Mouse (Mus musculus) frontal cortex, postnatal 10 days (tissue): ENCODE data around the gene Fbxl8.
"Not testable (repeated sequence)": the region's sequence is repeated elsewhere in the genome, so short reads cannot be mapped to it uniquely, and the experiment has no call there.

Experiments
- DNase-seq, 2 experiments: peaks; one replicate each; pipeline ENCODE4 v3.0.0; 2022; ENCODE audit warnings: low spot score in 2 of 2, mixed read lengths in 1 of 2

Gene Fbxl8

GRCm38 (mm10) chr8:105264024-105264982 is at the start of gene Fbxl8, which contains the start of gene Tradd:
Gene Fbxl8 (plus strand): TSS chr8:105264648.
Gene Tradd (minus strand): TSS chr8:105264609.
- DNase-seq, result peak in 1 of 2 experiments; percentile 43

GRCm38 (mm10) chr8:105217926-105218522 is 46.4 kb upstream of the Fbxl8 start:
- DNase-seq, result no peak

GRCm38 (mm10) chr8:105223850-105224249 is 40.6 kb upstream of the Fbxl8 start:
- DNase-seq, result no peak

- DNase-seq, result peak; percentile 85 to 93
Observed at GRCm38 (mm10) chr8:105224413-105225271, 39.8 kb upstream of the Fbxl8 start, which contains the start of gene D230025D16Rik. Gene D230025D16Rik (plus strand): TSS chr8:105225145.

DNA sequence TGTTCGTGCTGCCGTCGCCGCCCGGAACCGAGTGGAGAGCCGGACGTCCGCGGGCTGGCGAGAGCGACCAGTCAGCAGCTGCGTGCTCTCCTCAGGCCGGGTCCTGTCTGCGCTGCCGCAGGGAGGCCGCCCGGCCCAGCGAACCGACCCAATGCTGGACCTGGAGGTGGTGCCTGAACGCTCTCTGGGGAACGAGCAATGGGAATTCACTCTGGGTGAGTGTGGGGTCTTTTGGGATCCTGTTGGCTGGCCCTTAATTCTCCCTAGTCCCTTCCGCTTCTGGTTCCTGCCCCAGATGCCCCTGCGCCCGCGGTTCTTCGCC is 39.2 kb upstream of the Fbxl8 start:
- DNase-seq, result no peak

DNA sequence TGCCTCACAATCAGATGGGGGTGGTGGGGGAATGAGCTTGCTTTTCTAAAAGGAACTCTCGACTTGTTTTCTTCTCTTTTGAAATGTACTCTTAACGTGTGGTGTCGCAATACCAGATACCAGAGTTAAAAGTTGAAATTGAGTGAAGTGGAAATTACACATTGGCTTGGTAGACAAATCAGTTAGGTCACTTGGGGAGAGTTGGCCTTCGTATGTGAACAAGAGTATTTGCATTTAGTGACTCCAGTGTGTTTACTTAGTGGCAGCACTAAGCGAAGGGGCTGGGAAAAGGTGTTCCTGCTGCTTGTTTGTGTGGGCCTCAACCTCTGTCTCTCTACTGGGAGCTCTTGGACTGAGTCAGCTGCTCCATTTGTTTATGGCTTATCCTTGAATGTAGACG is 38.5 kb upstream of the Fbxl8 start:
- DNase-seq, result no peak

DNA sequence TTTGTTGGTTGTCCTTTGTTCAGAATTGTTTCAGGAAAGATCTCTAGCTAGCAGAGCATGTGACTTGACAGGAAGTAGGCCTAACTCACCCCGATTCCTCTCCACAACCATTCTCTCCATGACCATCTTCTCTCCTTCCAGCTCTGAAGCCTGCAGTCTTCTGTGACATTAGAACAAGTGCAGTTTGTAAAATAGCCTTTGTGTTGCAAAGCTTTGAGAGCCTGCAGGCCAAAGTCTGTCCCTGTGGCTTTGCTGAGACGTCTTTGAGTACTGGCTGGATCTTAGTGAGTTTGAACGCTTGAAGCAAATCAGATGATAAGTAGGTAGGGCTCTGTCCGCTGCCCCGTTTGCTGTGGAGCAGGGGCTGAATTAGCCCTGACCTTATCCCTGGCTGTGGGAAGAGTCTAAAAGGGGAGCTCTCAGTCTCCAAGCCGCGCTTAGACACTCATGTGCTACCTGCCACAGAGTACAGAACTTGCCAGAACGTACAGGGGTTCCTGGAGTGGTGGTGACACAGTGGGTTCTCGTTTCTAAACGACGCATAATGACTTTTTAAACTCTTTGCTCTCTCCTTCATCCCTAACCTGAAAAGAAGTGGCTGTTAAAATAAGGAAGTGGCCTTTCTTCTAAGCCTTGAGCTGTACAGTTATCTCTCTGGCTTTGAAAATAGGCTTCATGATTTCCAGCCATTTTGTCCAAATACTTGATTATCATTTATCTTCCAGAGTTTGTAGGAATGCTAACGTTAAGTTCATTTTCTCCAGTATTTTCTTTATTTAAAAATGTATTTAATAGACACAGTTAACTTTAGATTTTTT is 32.7 kb upstream of the Fbxl8 start:
- DNase-seq, result no peak

DNA sequence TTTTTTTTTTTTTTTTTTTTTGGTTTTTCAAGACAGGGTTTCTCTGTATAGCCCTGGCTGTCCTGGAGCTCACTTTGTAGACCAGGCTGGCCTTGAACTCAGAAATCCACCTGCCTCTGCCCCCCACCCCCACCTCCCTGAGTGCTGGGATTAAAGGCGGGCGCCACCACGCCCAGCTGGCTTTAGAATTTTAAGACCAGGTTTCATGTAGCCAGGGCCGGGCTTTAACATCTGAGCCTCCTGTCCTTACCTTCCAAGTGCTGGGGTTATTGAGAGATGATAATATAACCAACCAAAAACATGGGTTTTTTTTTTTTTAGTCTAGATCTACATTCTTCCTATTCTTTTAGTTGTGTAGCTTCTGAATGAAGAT is 32.1 kb upstream of the Fbxl8 start:
- DNase-seq, result not testable (repeated sequence)

DNA sequence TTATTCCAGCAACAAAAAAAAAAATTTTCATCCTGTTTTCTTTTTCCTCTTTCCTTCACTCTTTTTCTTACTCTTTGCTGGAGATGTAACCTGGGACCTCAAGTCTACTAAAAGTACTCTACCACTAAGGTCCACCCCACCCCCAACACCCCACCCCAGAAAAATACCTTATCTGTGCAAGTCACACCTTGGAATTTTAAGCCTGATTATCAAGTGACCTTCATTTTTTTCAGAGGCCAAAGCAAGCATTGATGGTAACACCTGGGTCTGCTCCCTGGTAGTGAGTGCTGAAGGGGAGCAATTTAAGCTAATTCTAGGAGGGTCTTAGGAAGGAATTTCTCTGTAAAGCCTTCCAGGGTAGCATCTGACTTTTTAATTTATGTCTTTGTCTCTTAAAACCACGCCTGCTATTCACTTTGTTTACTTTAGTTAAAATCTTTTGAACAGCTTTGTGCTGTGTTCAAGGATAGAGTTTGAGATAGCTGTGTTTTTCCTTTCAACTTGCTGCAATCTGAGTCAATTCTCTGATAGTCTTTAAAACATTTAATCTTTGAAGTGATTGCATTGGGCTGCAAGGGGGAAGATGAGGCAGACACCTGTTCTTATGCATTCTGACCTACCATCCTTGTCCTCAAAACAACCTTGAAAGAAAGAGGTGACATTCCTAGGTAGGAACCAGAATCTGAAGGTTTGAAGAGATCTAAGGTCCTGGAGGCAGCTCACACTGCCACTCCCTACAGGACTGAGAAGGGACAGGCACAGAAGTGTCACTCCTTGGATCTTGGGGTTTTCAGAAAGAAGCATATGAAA is 31.1 kb upstream of the Fbxl8 start:
- no peak for DNase-seq

DNA sequence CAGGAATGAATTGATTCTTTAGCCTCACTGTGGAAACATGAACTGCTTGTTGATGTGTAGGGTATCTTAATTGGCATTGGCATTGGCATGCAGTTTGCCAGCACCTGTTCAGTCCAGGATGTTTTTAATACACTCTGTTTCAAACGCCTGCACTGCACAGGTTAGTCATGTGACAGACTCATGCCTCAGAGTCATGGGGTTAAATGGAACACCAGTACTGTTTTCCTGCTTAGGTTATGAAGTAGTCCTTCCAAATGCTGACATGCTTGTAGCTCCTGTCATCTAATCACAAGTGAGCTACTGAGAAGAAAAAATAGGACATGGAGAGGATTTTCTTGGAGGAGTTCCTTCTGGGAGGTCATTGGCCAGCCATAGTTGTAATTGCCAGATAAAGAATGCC is 29.2 kb upstream of the Fbxl8 start:
- no peak for DNase-seq

DNA sequence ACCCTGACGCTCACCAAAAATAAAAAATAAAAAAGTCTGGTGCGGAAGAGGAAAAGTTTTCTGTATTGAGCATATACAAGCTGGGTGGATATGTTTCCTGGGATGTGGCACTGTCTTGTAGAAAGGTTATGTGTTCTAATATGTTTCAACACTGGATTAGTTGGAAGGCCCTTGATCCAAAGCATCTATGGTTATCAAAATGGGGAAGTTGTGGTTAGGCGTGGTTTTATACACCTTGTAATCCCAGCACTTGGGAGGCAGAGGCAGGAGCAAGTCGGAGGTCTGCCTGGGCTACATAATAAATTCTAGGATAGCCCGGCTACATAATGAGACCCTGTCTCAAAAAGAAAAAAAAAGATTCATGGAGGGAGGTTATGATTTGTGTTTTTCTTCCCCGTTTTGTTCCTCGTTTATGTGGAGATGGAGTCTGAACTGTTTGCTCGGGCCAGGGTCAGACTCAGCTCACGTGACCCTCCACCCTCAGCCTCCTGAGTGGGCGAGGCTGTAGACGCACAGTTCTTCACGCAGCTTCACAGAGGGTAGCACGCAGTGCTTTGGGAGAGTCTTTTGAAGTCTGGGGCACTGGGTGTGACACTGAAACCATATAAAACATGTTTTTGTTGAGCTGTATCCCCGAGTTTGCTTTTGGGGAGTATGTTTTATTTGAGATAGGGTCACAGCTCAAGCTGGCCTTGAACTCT is 26.9 kb upstream of the Fbxl8 start:
- DNase-seq, result no peak

GRCm38 (mm10) chr8:105241016-105241415 is 23.4 kb upstream of the Fbxl8 start:
- DNase-seq, result no peak

DNA sequence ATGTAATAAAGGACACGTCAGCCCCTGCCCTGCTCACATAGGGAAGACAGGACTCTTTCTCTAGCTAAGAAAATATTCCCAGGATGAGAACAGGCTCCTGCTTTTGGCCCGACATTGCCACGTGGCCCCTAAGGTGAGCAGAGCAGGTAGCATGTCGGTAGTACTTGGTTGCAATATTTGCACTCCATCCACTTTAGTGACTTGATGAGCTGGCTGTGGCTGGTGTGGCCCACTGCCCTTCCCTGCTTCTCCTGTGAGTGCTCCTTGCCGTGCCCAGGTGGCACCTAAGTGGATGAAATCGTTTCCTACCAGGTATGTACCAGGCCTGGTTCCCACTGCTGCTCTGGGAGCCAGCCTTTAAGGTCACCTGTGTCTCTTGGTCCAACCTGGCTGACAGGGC is 12.5 kb upstream of the Fbxl8 start:
- no peak for DNase-seq

- DNase-seq, result no peak
Observed at GRCm38 (mm10) chr8:105252680-105253537, 11.5 kb upstream of the Fbxl8 start.

DNA sequence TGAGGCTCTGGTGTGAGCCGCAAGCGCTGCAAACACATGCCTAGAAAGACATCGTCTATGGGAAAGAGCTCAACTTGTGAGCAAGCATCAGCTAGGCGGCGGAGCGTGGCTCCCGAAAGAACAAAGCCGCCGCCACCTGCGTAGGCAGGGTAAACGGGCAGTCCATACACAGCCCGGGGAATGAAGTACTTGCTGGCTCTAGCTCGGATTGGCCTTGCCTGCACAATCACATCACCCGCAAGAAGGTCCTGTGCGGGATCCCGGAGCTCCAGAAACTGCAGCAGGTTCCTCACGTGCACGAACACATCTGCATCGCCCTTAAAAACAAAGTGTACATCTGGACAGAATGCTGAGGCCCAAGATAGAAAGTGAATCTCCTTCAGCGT is 10.7 kb upstream of the Fbxl8 start:
- DNase-seq, result no peak

GRCm38 (mm10) chr8:105254152-105254965 is 10.1 kb upstream of the Fbxl8 start:
- peak; percentile 77 to 87 for DNase-seq

GRCm38 (mm10) chr8:105254966-105255350 is 9.5 kb upstream of the Fbxl8 start, which contains the start of gene B3gnt9:
Gene B3gnt9 (minus strand): TSS chr8:105255153.
- DNase-seq, result peak in 1 of 2 experiments; percentile 44
